Mouse (Mus musculus) cerebellum, postnatal 36 days (tissue): ENCODE measurements at regions not wholly inside any gene's neighbourhood (a gene's known extent, or its start where the extent isn't known, plus 50 kb on each side); places are given as distances from the start of the nearest gene placed in this dataset.

Experiments used
- DNase-seq, 2 experiments: peaks; one replicate each; pipeline ENCODE4 v3.0.0; 2021 to 2022; ENCODE audit warnings: mixed read lengths in 2 of 2

DNA sequence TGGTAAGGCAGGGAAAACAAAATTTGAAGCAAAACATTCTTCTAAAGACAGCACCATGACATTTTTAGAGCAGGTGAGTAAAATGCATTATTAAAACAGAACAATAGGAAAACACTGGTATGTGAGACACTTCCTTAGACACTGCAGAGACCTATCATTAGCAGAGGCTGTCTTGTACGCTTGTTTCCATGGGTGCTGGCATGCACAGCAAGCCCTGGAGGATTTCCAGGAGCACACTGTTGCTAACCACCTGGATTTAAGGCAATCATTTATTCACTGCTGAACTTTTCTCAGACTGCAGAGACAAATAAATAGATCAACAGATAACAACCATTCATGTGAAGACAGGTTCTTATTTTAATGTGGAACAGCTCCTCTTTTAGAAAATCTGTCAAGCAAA, 127.7 kb downstream of the Pros1 start:
- DNase-seq: peak in 1 of 2 experiments; percentile 9

DNA sequence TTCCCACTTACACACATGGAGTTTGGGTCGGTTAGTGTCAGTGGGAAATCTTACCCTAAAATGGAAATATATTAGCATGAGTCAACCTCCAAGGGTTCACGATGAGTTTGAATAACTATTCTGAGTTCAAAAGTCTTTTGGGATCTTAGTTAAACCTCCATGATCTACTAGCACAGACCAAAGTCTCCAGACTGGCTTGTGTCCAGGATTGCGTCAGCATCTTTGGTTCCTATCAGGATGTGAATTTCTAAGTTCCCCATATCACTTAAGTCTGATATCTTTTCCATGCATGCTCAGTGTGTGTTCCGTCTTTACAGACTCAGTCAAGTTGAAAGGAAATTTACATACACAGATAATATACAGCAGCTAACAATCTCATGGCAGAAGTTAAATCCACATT, 128.5 kb downstream of the Pros1 start:
- no peak for DNase-seq

DNA sequence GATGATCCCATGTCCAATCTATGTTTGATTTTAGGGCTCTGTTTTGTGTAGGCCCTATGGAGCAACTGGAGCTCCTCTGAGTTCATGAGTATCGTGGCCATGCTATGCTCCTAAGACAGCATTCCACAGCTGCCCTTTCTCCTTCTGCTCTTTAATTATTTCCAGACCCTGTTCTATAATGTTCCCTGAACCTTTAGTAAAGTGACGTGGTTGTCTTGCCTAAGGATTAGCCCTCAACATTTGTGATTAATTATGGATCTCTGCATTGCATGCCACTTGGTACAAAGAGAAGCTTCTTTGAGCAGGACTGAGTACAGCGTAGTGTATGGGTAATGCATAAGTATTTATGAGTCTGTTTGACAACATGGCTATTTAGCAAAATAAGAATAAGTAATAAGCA, 141.4 kb downstream of the Pros1 start:
- no peak for DNase-seq

DNA sequence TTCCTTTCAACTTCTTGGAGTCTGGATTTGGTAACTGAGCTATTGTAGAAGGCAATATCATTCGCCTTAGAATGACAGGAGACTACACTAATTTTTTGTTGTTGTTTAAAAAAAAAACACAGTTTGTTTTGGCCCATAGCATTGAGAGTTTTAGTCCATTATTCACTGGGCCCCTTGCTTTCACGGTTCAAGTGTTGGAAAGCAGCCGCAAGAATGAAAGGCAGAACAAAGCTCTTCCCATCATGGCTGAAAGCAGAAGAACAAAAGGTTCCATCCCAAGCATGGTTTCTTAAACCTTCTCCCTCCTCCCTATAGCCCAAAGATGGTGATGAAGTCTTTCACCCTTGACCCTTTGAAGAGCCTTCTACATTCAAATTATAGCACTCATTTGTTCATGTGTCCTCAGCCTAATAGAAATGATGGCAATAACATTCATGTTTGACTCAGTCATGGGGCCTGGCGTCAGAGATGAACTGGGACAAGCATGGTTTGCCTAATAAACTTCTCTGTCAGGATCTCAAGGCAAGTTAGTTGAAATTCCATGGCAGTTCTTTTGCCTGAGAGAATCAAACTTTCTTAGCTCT, 157.1 kb downstream of the Pros1 start:
- DNase-seq: no peak

DNA sequence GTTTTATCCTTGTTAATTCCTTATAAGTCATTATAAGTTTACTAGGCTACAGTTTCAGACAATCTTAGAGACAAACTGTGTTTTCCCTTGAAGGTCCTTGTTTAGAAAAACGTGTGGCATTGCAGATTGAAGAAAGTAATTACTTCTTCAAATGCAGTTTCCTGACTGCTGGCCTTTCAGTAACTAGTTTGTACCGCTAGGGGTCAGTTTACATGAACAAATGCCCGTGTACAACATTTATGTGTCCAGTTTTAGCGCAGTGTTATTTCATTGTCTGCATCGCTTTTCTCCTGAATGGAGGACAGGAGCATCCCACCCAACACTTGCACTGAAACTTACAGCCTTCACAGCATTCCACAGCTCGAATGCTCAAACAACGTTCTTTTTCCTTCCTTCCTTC, 160.3 kb downstream of the Pros1 start:
- DNase-seq: peak in 1 of 2 experiments; percentile 30

DNA sequence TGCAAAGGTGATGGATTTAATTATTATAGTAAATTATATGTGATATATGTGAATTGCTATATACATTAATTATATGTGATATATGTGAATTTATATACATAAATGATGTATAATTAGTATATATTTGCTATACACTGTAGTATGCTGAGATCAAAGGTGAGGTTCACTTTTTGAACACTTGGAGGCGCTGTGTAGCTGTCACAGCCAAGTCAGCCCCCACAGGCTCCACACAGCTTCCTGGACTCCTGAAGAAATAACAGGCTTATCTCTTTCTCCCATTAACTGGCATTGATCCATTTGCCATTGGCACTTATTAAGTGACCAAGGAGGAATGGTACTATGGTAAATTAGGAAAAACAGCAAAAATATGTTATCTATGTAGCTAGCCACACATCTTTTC, 162.0 kb downstream of the Pros1 start:
- DNase-seq: peak; percentile 19 to 32

DNA sequence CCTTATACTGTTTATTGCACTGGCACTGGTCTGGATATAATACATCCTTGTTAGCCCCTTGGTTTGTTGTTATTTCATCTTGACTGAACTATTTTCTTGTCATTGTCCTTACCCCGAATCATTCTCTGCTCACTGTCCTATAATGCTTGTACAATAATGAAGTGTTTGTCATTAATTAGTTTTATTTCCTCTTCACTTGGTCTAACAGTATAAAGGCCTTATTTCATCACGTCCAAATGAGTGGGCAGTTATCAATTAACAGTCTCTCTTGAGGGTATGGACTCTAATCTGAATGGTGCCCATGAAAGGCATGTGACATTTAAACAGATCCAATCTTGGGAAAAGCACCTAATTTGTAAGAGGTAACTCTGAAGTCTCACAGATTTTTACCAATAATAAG, 162.6 kb downstream of the Pros1 start:
- no peak for DNase-seq

DNA sequence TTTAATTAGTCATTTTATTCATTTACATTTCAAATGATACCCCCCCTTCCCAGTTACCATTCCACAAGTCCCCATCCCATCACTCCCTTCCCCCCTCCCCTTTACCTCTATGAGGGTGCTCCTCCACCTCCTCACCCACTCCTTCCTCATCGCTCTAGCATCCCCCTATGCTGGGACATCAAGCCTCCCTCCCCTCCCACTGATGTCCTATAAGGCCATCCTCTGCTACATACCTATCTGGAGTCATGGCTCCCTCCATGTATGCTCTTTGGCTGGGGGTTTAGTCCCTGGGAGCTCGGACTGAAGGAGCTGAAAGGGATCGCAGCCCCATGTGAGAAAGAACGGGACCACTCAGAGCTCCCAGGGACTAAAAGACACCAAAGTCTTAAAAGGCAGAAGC, 176.3 kb downstream of the Pros1 start:
- no peak for DNase-seq

DNA sequence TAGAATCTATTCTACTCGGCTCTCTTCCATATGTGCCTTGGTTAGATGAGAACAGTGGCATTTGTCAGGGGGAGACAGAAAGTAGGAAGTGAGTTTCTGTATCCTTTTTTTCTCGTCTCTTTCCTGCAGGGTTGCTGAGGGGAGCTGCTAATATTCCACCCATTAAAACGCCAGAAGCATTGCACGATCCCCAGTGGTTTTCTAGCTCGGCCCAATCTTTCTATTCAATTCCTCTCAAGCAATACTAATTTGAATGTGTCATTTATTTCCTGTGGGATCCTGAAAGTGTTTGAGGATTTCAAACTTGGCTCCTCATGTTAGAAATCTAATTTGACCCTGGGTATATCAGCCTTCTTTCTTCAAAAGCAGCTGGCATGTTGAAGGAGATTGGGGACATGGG, 176.9 kb downstream of the Pros1 start:
- DNase-seq: no peak

DNA sequence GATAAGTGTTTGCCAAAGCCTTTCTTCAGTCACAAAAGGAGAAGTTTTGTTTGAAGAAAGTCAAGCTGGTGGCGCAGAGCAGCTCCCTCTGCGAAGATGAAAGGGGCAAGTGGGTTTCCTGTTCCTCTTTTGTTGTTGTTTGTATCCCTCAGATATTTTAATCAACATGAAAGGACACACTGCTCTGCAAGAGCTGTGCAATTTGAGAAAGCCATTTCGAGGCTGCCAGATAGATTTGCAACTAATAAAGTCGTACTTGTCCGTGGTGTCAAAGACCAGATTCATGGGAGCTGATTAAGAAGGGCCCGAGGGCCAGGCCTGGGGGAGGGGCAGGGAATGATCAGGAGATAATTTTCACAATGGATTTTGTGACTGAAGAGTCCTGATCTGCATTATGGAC, 177.7 kb downstream of the Pros1 start:
- no peak for DNase-seq

DNA sequence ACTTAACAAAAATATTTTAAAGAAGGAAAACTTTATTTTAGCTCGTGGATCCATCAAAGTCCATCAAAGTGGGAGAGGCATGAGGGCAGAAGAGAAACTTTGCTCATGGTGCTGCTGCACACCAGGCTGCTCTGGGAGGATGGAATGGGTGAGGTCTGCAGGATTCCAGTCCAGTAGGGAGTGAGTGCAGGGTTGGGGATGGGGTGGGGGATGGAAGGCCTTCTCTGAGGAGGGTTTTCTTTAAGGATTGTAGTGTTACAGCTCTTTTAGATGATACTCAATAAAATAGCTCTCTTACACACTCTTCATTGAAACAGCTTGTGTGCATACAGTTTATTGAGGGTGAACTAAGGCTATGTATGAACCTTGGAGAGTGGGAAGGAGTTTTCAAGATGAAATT, 195.0 kb downstream of the Pros1 start:
- DNase-seq: no peak

DNA sequence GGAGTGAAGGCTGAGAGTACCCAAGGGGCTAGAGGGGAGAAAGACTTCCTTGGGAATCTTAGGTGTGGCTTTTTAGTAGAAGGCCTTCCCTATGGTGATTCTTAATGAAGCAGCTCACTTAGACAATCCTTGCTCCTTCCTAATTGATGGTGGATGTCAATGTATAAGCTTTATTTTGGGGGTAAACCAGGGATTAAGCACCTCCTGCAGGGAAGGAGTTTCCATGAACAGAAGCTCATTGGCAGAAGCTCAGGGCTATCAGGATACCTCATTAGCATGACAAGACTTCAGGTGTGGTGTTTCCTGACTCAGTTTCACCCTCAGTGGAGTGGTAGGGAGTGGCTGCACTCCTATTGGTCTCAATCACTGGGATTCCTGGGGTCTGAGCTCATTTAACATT, 208.8 kb downstream of the Pros1 start:
- no peak for DNase-seq

DNA sequence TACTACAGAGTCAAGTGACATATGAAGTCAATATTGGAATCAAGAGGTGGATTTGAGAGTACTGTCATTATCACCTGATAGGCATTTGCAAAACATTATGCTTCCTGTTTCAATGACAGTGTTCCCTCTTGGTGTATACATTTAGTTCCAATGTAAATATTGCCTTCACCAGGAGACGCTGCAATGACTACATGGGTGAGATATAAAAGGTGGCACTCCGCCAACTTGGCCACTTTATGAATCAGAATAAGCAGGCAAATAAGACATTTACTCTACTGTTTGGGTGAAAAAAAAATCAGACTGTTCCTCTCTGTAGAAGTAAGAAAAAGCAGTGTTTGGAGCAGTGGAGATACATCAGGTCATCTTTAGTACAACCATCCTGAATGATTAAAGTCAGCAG, 215.9 kb downstream of the Pros1 start:
- no peak for DNase-seq

DNA sequence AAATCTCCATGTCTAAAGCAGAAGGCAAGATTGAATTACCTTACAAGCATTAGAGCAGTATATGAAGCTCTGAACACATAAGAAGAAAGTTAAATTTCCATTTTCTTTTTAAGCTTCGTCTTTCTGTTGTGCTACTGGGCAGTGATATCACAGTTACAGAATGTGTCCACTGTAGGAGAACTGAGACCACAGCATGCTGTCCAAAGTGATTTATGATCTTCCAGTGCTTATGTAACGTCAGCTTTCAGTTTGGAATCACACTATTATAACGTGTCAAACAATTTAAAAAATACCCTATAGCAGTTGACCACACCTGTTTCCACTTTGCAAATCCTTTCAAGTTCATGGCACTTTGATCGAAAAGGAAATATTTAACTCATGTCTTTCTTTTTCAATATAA, 221.7 kb downstream of the Pros1 start:
- no peak for DNase-seq

DNA sequence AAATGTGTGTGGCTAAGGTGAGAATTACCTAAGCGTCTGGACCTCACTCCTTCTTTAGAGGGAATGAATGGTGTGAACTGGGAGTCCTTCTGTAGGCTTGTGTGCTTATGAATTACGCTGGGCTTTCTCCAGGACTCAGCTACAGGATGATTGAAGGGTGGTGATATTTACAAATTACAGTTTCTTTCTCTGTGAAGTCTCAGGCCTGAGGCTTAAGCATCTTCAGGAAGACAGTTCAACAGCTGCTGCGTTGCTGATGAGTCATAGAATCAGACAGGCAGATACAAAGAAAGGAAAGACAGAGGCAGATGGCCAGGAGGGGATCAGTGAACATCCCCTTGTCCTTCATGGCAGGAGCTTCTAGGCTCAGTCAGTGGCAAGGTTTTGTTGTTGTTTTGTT, 227.3 kb downstream of the Pros1 start:
- DNase-seq: no peak

DNA sequence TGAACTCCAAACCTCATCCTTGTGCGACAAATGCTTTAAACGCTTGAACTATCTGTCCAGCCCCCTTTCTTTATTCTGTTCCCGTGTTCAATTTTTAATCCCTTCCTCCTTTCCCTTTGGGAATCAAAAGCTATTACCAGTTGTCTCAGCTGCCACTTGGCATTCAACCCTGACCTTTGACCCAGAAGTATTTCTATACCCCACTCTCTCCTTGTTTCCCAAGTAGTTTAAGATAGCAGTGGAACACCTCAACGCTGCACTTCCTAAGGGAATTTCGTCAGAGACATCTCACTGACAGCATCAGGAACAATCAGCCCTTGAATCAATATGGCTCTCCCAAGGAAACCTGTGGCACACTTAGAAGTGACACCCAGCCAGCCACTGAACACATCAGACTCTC, 229.1 kb downstream of the Pros1 start:
- DNase-seq: no peak

DNA sequence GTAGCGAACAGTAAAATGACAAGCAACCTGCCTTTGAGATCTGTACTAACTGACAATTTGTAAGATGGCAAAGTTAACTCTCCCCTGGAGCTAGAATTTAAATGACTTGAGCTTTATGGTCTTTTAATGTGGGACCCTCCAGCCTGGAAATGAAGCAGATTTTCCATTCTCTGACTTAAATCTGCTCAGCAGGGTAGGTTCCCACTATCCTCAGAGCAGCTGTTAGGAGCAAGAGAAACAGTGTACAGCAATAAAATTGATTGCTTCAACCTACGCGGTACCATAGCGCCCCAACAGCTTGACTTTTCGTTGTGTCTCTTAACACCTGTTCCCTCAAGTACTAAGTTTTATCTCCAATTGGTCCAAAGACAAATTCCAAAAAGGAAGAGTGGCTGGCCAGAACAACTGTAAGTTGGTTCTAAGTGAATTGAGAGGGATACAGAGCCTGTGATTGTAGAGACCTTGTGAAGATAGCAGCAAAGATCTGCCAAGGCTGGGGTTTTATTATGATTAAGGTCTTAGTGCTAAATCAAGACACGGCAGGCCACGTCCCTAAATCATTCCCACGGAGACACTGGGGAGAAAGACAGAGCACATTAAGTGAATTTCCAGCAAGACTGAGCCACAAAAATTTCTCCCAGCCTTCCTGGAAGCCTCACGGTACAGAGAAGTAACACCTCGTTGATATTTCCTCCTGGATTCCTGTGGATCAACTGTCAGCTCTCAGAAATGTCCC, 230.1 kb downstream of the Pros1 start:
- DNase-seq: no peak

DNA sequence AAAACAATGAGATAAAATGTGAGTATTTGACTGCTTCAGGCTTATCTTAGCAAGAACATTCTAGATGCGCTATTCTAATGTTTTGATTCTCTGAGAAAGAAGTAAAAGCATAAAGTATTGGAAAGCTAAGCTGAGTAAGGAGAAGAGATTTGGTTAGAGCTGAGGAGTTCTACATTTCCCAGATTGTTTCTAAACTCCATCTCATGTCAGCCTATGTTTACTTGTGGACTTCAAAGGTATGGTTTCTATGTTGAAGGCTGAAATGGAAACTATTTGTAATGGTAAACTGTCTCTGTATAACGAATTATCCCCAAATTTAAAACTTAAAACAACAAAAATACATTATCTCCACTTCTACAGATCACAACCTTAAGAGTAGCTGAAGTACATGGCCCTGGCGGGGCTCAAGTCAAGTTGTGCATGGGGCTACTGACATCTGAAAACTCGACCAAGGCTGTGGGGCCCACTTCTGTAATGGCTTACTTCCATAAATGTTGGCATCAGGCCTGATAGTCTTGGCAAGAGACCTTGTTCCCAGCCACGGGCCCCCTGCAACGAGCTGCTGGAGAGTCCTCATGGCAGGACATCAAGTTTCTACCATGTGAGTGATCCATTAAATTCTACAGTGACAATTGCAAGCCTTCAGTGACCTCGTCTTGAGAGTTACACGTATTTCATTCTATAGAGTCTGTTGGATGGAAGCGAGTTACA, 232.1 kb downstream of the Pros1 start:
- peak; percentile 50 to 80 for DNase-seq

DNA sequence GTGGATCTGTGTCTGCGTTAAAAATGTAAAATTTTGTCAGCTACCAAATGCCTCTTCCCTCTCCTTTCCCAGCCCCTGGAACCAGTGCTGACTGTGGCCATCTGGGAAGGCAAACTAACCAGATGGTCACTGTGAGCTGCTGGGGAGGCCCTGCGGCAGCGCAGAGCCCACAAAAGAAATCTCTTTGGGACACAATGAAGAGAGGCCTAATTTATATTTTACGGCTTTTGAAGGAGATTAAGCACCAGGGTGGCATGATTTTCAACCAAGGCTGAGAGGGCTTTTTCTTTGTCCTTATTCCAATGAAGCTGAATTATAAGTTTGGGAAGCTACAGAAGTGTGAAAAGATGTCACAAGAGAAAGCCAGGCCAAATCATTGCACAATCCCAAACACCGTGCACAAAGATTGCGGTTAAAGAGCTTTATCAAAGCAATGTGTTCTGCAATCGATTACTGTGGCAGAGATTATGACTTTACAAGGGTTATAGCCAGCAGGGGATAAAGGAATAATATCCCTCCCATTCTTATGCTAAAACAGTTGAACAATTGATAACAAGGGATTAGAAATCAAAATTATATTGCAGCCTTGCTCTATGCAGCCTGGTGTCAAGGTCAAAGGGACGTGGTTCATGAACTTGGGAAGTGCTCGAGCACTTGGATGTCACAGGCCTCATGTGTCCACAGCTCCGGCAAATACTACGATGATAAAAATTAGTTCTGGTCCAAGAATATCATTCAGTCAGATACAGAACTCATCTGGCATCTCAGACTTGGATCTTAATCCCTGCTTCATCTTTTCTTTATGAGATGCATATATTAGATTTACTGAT, 237.6 kb downstream of the Pros1 start:
- peak; percentile 82 to 84 for DNase-seq

DNA sequence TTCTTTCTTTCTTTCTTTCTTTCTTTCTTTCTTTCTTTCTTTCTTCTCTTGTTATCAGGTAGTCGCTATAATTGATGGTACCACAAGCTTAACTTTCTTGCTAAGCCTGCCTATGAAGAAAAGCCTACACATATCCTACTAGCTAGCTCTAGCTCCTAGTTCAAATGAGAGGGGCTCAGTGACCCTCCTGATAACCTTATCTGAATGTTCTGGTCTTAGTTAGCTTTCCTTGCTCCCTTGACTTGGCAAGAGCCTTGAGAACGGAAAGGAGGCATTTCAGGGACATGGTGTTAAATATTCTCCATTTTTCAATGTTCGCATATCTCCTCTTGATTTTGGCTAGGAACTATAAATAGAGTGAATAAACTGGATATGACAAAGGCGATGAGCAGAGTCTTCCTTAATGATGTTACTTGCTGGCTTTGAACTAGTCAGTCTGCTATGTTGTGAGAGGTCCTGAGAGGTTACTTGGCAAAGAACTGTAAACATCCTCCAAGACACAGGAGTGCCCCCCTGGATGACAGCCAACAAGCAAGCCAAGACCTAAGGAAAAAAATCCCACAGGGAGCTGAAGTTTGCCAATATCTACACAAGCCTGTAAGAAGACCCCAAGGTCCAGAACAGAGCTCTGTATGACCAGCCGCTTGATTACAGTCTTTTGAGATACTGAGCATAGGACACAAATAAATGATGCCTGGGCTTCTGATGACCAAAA, 240.2 kb downstream of the Pros1 start:
- DNase-seq: no peak

DNA sequence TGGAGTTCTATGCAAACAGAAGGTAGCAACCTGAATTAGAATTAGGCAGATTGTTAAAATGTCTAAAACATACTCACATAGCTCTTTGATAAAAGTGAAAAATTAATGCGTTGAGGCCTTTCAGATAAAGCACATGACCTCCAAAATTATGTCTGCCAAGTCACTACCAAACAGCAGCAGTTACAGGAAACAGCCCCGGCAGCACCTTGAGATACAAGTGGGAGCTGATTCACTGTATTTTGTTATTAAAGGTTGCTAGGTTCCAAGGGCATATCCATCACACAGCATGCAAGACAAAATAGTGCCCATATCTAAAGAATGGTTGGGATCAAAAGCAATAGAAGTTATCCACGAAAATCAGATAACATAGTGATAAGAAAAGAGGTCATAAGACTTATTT, 248.3 kb downstream of the Pros1 start:
- DNase-seq: no peak

DNA sequence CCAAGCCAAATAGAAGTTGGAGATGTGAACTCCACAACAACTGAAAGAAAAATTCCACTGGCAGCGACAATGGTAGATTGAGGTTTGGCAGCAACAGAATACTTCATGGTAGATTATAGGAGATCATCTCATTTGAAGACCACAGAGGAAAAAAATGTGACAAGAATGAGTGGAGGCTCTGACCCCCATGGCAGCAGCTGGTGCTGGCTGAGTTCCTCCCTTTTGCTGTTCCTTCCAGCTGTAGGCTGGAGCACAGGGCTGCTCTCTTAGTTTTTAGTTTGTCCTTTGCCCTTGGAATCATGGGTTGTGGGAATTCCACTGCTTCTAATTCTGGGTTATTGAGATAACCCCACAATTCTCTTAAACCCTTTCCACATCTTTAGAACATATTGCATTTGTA, 248.8 kb downstream of the Pros1 start:
- DNase-seq: no peak

DNA sequence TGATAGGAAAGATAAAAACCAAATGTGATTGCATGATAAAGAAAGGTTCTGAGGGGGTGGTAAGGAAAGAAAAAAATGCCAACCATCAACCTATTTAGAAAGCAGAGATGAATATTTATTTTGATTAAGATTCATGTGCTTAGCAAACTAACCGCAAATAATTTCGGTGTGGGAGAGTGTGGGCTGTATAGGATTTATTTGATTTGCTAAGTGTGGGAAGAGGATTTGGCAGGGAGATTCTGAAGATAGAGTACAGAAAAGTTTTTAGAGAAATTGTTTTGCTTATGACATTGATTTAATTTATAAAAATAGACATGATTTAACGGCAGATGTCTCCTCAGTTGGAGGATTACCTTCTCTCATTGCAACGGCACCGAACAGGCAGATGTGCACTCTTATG, 250.3 kb downstream of the Pros1 start:
- no peak for DNase-seq
